Mouse (Mus musculus) neural tube, embryonic 13.5 days (tissue): Measurements from ENCODE around the gene Thnsl2. TPM values are rescaled to one million over a fixed set of nuclear protein-coding genes. Genes with fewer than 3 reads are reported as not detected.
A peak's percentile ranks its signal among the peaks of the same experiment; 100 is the strongest.

Experiments
- ATAC-seq: fragments of 200-750 bp; cut with Nextera tagmentation; 2 replicates; pipeline ENCODE4 v1.8.0; 2017; ENCODE audit warnings: low read depth, mild to moderate bottlenecking, moderate TSS enrichment, moderate library complexity
- H3K27ac ChIP-seq: fragments of 300-500 bp; sonication (generic); replicated peaks from 2 replicates; pipeline ENCODE4 v1.5.1; 2015; ENCODE audit warnings: moderate library complexity, mild to moderate bottlenecking, inconsistent platforms
- H3K27me3 ChIP-seq: fragments of 300-500 bp; sonication (generic); 2 replicates; pipeline ENCODE4 v1.6.1; 2015; ENCODE audit warnings: mild to moderate bottlenecking, inconsistent platforms
- H3K36me3 ChIP-seq: fragments of 300-500 bp; sonication (generic); 2 replicates; pipeline ENCODE4 v1.6.1; 2015; ENCODE audit warnings: mild to moderate bottlenecking, inconsistent platforms
- H3K4me1 ChIP-seq: fragments of 300-500 bp; sonication (generic); replicated peaks from 2 replicates; pipeline ENCODE4 v1.6.1; 2015; ENCODE audit warnings: inconsistent platforms
- H3K4me2 ChIP-seq: fragments of 300-500 bp; sonication (generic); 2 replicates; pipeline ENCODE4 v1.6.1; 2015; ENCODE audit warnings: inconsistent platforms, mild to moderate bottlenecking, moderate library complexity
- H3K4me3 ChIP-seq: fragments of 300-500 bp; sonication (generic); 2 replicates; pipeline ENCODE4 v1.5.1; 2015; ENCODE audit warnings: mild to moderate bottlenecking, inconsistent platforms
- H3K9ac ChIP-seq: fragments of 300-500 bp; sonication (generic); 2 replicates; pipeline ENCODE4 v1.6.1; 2015; ENCODE audit warnings: moderate library complexity, mild to moderate bottlenecking, inconsistent platforms
- H3K9me3 ChIP-seq: fragments of 300-500 bp; sonication (generic); 2 replicates; pipeline ENCODE4 v1.6.1; 2016; ENCODE audit warnings: inconsistent platforms
- WGBS: fragments of 180-500 bp; shearing (Covaris S2); methylation state at CpG from one replicate; pipeline ENCODE4 v1.1.7; 2015; 5-methylcytosine and 5-hydroxymethylcytosine counted together
- polyA plus RNA-seq: library from polyadenylated mRNA; unstranded; fragments of >200 nt; fragmentation: Nextera tagmentation; extraction: Ambion mirVana; gene quantifications from 2 replicates; pipeline ENCODE4 v1.2.1, GENCODE M21; 2015

Gene Thnsl2
- polyA plus RNA-seq, 1 experiment from 2014 or later = 4.9 TPM

DNA sequence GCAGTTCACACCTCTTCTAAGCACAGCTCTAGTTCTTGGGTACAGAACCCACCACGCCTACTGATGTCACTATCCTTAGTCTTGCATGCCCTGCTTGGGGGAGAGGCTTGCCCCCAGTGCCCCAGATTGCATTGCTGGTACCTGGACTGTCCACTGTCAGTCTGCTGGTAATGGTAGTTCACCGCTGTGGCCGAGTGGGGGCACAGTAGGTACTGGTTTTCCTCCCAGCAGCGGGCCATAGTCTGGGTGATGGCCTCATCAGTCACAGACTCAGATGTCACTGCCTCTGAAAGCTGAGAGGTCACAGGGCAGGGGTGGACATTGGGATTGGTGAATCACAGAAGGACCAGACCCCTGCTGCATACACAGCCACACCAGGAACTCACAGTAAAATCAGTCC is 15.2 kb downstream of the Thnsl2 start:
- H3K27me3 ChIP-seq = no peaks in the 10 kb centered on the region
- H3K27ac ChIP-seq = no peak overlapping the region
- no peak for ATAC-seq
- H3K4me2 ChIP-seq = no peak overlapping the region
- no peaks in the 10 kb centered on the region for H3K9me3 ChIP-seq
- no peak overlapping the region for H3K9ac ChIP-seq
- WGBS = 58% methylated on average over 4 of the region's 4 CpGs
- no peak overlapping the region for H3K4me3 ChIP-seq
- no peaks in the 10 kb centered on the region for H3K4me1 ChIP-seq
- no peaks in the 10 kb centered on the region for H3K36me3 ChIP-seq

- no peak for ATAC-seq
- H3K4me2 ChIP-seq = no peak overlapping the region
- H3K9me3 ChIP-seq = no peaks in the 10 kb centered on the region
- H3K27me3 ChIP-seq = no peaks in the 10 kb centered on the region
- 68% methylated on average over 3 of the region's 3 CpGs for WGBS
- no peak overlapping the region for H3K27ac ChIP-seq
- no peak overlapping the region for H3K9ac ChIP-seq
- H3K4me3 ChIP-seq = no peak overlapping the region
- no peaks in the 10 kb centered on the region for H3K36me3 ChIP-seq
- H3K4me1 ChIP-seq = no peaks in the 10 kb centered on the region
Observed at GRCm38 (mm10) chr6:71126290-71126689, 17.9 kb downstream of the Thnsl2 start.

DNA sequence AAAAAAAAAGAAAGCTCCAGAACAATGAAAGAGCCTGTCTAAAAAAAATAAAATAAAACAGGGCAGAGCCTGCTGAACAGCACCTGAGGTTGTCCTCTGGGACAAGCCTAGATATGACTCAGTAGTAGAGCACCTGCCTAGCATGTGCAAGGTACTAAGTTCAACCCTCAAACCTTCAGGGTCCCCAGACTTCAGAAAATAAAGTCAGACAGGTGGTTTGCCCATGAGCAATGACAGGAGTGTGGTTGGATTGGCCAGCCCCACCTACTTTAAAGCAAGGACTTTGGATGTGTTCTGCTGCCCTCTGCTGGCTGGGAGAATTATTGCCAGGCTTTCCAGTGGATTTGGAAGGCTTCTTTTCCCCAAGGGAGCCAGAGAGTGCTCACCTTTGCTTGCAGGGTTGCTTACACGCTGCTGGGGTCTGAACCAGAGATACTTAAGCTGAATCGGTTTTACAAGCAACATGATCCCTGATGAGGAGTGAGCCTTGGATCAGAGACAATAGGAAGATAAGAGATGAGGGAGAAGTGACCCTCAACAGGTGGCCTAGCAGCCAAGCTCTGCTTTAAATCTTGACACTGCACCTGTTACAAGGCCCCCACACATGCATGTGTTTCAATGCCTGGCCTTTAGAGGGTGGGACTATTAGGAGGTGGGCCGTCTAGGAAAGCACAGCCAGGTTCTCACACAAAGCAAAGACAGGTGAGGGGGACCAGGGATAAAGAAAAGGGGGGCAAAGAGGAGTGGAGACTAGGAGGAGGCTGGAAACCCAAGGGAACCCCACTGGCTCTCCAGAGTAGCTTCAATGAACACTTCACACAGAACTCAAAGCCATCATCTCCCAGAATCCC is 19.0 kb downstream of the Thnsl2 start:
- Histone ChIP-seq H3K9ac (no peak overlapping the region), H3K27me3 (no peaks in the 10 kb centered on the region), H3K4me2 (no peak overlapping the region), H3K36me3 (no peaks in the 10 kb centered on the region), H3K4me3 (no peak overlapping the region), H3K4me1 (no peaks in the 10 kb centered on the region), H3K9me3 (no peaks in the 10 kb centered on the region), H3K27ac (no peak overlapping the region)
- 1% methylated on average over 3 of the region's 3 CpGs for WGBS
- peak; percentile 52; the same call in 1 of the 2 replicates for ATAC-seq

GRCm38 (mm10) chr6:71119577-71120254 is 24.5 kb downstream of the Thnsl2 start:
- Histone ChIP-seq H3K27ac (no peak overlapping the region), H3K9ac (no peak overlapping the region), H3K4me1 (no peaks in the 10 kb centered on the region), H3K36me3 (no peaks in the 10 kb centered on the region), H3K27me3 (no peaks in the 10 kb centered on the region), H3K9me3 (no peaks in the 10 kb centered on the region), H3K4me2 (no peak overlapping the region), H3K4me3 (no peak overlapping the region)
- no peak for ATAC-seq
- 14% methylated on average over 8 of the region's 10 CpGs for WGBS

DNA sequence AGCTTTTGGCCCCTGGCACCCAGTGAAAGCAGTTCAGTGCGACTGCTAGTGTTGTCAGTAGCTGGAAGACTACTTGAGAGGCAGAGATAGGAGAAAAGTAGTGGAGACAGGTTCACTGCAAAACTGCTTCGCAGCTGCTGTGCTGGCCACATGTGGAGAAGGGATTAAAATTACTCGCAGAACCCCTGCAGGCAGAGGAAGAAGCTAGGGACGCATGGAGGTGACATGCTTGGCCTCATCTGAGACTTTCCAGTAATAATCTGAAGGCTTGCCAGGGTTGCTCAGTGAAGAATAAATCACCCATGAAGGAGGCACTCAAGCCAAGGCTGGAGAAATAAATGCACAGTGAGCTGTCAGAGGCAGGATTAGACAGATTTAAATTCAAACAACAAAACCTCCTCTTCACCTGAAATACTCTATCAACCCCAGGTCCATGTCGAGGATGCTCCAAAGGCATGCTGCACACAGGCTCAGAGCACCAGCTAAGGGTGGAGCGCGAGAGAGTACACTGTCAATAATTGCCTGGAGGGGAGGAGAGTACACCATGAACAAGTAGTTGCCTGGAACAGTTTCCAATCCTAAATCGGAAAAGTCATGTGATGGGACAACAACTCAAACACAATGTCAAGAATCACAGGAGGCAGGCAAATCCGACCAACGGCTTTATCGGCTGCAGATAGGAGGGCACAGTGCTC is 32.7 kb downstream of the Thnsl2 start:
- Histone ChIP-seq H3K36me3 (no peaks in the 10 kb centered on the region), H3K27me3 (no peaks in the 10 kb centered on the region), H3K4me1 (no peaks in the 10 kb centered on the region), H3K9me3 (no peaks in the 10 kb centered on the region), H3K9ac (no peak overlapping the region), H3K4me2 (no peak overlapping the region), H3K4me3 (no peak overlapping the region), H3K27ac (no peak overlapping the region)
- WGBS = 74% methylated on average over 11 of the region's 11 CpGs
- ATAC-seq = no peak

DNA sequence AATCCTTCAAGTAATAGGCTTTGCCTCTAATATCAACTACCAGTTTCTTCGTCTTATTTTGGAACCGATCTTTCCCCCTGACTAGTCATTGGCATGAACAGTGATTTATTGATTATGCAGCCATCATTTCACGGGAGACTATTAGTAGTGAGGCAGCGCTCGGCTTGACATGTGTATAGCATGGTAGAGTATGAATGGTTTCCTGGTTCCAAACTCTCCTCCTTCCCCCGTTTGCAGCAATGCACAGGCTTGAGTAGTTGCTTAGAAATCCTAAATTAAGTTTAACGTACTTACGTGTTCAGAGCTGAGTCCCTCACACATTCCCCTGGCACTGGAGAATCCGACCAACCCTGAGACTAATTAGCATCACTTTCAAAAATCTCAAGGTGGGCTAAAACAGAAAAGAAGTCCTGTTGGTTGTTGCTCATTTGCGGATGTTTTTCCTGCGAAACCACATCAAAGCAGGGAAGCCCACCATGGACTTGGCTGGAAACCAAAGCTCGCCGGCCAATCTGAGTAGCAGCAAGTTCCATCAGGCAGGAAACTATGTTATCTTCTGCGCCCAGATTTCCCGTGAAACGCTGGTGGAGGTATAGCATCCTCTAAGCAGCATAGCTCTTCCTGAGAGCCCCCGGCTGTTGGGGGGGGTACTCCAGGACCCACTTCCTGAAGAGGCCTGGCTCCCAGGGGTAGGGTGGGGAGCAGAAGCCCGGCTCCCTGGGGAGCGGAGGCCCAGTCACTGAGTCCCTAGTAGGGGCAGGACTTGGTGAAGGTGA is 37.9 kb downstream of the Thnsl2 start:
- Histone ChIP-seq H3K36me3 (no peaks in the 10 kb centered on the region), H3K9me3 (no peaks in the 10 kb centered on the region), H3K27me3 (no peaks in the 10 kb centered on the region), H3K4me1 (no peaks in the 10 kb centered on the region), H3K4me3 (no peak overlapping the region), H3K4me2 (no peak overlapping the region), H3K9ac (no peak overlapping the region), H3K27ac (no peak overlapping the region)
- ATAC-seq = no peak
- WGBS = 77% methylated on average over 19 of the region's 19 CpGs

- H3K27me3 ChIP-seq = no peaks in the 10 kb centered on the region
- no peaks in the 10 kb centered on the region for H3K9me3 ChIP-seq
- no peaks in the 10 kb centered on the region for H3K36me3 ChIP-seq
- 80% methylated on average over 3 of the region's 3 CpGs for WGBS
- no peak overlapping the region for H3K27ac ChIP-seq
- no peak overlapping the region for H3K4me2 ChIP-seq
- ATAC-seq = no peak
- no peaks in the 10 kb centered on the region for H3K4me1 ChIP-seq
- no peak overlapping the region for H3K9ac ChIP-seq
- H3K4me3 ChIP-seq = no peak overlapping the region
Observed at GRCm38 (mm10) chr6:71096126-71096525, 48.1 kb downstream of the Thnsl2 start.

GRCm38 (mm10) chr6:71094693-71095092 is 49.5 kb downstream of the Thnsl2 start:
- no peak for ATAC-seq
- WGBS = 72% methylated on average over 5 of the region's 5 CpGs

DNA sequence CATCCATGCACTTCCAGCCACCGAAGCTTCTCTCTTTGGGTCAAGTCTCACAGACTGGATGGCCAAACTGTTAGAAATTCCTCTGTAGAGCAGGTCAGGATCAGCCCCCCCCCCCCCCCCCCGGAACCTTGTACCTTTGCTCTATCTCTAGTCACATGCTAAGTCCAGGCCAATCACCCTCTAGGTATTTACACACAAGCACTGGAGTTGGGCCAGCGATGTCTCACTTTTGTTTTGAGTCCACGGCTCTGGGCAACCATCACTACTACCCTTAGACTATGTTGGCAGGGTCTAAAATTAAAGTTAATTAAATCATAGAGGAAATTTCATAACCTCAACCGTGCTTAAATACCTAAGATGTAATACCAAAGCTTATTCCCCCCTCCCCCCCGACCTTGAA is 50.6 kb downstream of the Thnsl2 start:
- Histone ChIP-seq H3K4me1 (no peaks in the 10 kb centered on the region), H3K9ac (no peak overlapping the region), H3K4me3 (no peak overlapping the region), H3K27me3 (no peaks in the 10 kb centered on the region), H3K9me3 (no peaks in the 10 kb centered on the region), H3K36me3 (no peaks in the 10 kb centered on the region), H3K27ac (no peak overlapping the region), H3K4me2 (no peak overlapping the region)
- WGBS = 91% methylated on average over 6 of the region's 6 CpGs
- no peak for ATAC-seq

More at GRCm38 (mm10) chr6:71094693-71095092, 49.5 kb downstream of the Thnsl2 start:
- no peak overlapping the region for H3K9ac ChIP-seq
- no peaks in the 10 kb centered on the region for H3K9me3 ChIP-seq
- no peaks in the 10 kb centered on the region for H3K27me3 ChIP-seq
- no peaks in the 10 kb centered on the region for H3K36me3 ChIP-seq
- no peak overlapping the region for H3K27ac ChIP-seq
- no peaks in the 10 kb centered on the region for H3K4me1 ChIP-seq
- H3K4me3 ChIP-seq = no peak overlapping the region
- no peak overlapping the region for H3K4me2 ChIP-seq

GRCm38 (mm10) chr6:71090475-71090874 is 53.8 kb downstream of the Thnsl2 start:
- no peaks in the 10 kb centered on the region for H3K4me1 ChIP-seq
- no peak overlapping the region for H3K4me2 ChIP-seq
- peaks cover 8% of the 10 kb centered on the region; the same call in 1 of the 2 replicates for H3K9me3 ChIP-seq
- no peaks in the 10 kb centered on the region for H3K27me3 ChIP-seq
- H3K9ac ChIP-seq = no peak overlapping the region
- no peak overlapping the region for H3K4me3 ChIP-seq
- H3K36me3 ChIP-seq = no peaks in the 10 kb centered on the region
- no peak overlapping the region for H3K27ac ChIP-seq
- 92% methylated on average over 5 of the region's 5 CpGs for WGBS
- ATAC-seq = no peak

GRCm38 (mm10) chr6:71089735-71090134 is 54.5 kb downstream of the Thnsl2 start:
- Histone ChIP-seq H3K9me3 (peaks cover 8% of the 10 kb centered on the region; the same call in 1 of the 2 replicates), H3K36me3 (no peaks in the 10 kb centered on the region), H3K4me3 (no peak overlapping the region), H3K27me3 (no peaks in the 10 kb centered on the region), H3K4me2 (no peak overlapping the region), H3K4me1 (no peaks in the 10 kb centered on the region), H3K27ac (no peak overlapping the region), H3K9ac (no peak overlapping the region)
- no peak for ATAC-seq
- WGBS = 82% methylated on average over 4 of the region's 4 CpGs
